18 mouse cellular contexts compared by ENCODE assay signal in genomic region chr2:141913486-141913885, GRCm38 (mm10).
A peak's percentile ranks its signal among the peaks of the same experiment; 100 is the strongest.
DNase-seq lines count a peak whose midpoint lies in the region; ATAC-seq and TF ChIP-seq lines count a peak whose summit lies in the region.
"Had no signal": no experiment of that assay in that cellular context is flagged by ENCODE, and none has a peak within 500 bp of the region (broad histone marks: within the 10 kb centered on the region; RNA-seq: fewer than 3 reads in every experiment).

No protein-coding gene starts in this region.

- H3K27me3 ChIP-seq in forebrain, embryonic 16.5 days (replicated peaks; ENCODE audit: control insufficient read depth, insufficient read depth, low read length), result no peaks in the 10 kb centered on the region
- H3K27me3 ChIP-seq in midbrain, embryonic 16.5 days (ENCODE audit: control insufficient read depth, insufficient read depth, low read depth, low read length), result no peaks in the 10 kb centered on the region
- H3K27me3 ChIP-seq: heart, embryonic 12.5 days; neural tube, embryonic 12.5 days had no signal

- DNase-seq in layer of hippocampus, adult 9-11 months, result peak; percentile 5
- DNase-seq in layer of hippocampus, adult 9-10 months (ENCODE audit: low spot score), result no peak
- peak; percentile 78 for DNase-seq in brain, embryonic 14.5 days (ENCODE audit: low read depth)
- no peak for DNase-seq in right cerebral cortex, postnatal 25 days
- no peak for DNase-seq in left cerebral cortex, adult 9 months (ENCODE audit: low spot score in 2 of 2)
- no peak for DNase-seq in heart, postnatal 4 days
- DNase-seq: cerebellum, adult 11 months; lung, adult 18-20 months; spleen, adult 18-20 months; thymus, adult 18-20 months had no signal

- H3K27ac ChIP-seq in forebrain, embryonic 16.5 days (ENCODE audit: low read length), result no peak overlapping the region
- H3K27ac ChIP-seq in midbrain, embryonic 16.5 days (ENCODE audit: low read length), result no peak overlapping the region
- H3K27ac ChIP-seq: kidney, postnatal 0 days; layer of hippocampus, adult 2 months; neural tube, embryonic 12.5 days had no signal

- no peak overlapping the region for H3K9ac ChIP-seq in forebrain, embryonic 16.5 days (replicated peaks; ENCODE audit: low read depth, low read length)
- no peak overlapping the region for H3K9ac ChIP-seq in midbrain, embryonic 16.5 days (ENCODE audit: low read depth, low read length)
- H3K9ac ChIP-seq: heart, embryonic 12.5 days; neural tube, embryonic 12.5 days had no signal

- no peak for TF ChIP-seq CTCF in brain, embryonic 14.5 days (IDR thresholded peaks at IDR 0.05; ENCODE audit: borderline replicate concordance, extremely low read depth, insufficient read depth, insufficient read length)

- no peak overlapping the region for H3K4me2 ChIP-seq in forebrain, embryonic 16.5 days (ENCODE audit: low read length)
- H3K4me2 ChIP-seq in midbrain, embryonic 16.5 days (ENCODE audit: low read length), result no peak overlapping the region
- H3K4me2 ChIP-seq: heart, embryonic 12.5 days; neural tube, embryonic 12.5 days had no signal

- no peak for TF ChIP-seq POLR2A in brain, embryonic 14.5 days (IDR thresholded peaks at IDR 0.05; ENCODE audit: borderline replicate concordance, extremely low read depth, insufficient read depth, insufficient read length, poor library complexity, severe bottlenecking)

- peak; percentile 88 for ATAC-seq in forebrain, embryonic 16.5 days
- peak; percentile 32; the same call in 1 of the 2 replicates for ATAC-seq in midbrain, embryonic 16.5 days
- ATAC-seq: intestine, embryonic 16.5 days had no signal

- H3K9me3 ChIP-seq in forebrain, embryonic 16.5 days (ENCODE audit: control insufficient read depth, low read length), result no peaks in the 10 kb centered on the region
- no peaks in the 10 kb centered on the region for H3K9me3 ChIP-seq in midbrain, embryonic 16.5 days (replicated peaks; ENCODE audit: control insufficient read depth, low read length, poor library complexity, severe bottlenecking)
- H3K9me3 ChIP-seq: heart, embryonic 12.5 days; neural tube, embryonic 12.5 days had no signal

- WGBS in forebrain, embryonic 16.5 days, result 7% methylated on average over 3 of the region's 3 CpGs
- WGBS in midbrain, embryonic 16.5 days, result 21% methylated on average over 3 of the region's 3 CpGs

- no peak overlapping the region for H3K4me3 ChIP-seq in forebrain, embryonic 16.5 days (replicated peaks; ENCODE audit: low read length)
- no peak overlapping the region for H3K4me3 ChIP-seq in midbrain, embryonic 16.5 days (ENCODE audit: low read depth, low read length)
- H3K4me3 ChIP-seq: erythroblast, embryonic 14.5 days; heart, embryonic 12.5 days; layer of hippocampus, adult 2 months; neural tube, embryonic 12.5 days had no signal

- no peaks in the 10 kb centered on the region for H3K36me3 ChIP-seq in forebrain, embryonic 16.5 days (ENCODE audit: control insufficient read depth, insufficient read depth)
- H3K36me3 ChIP-seq in midbrain, embryonic 16.5 days (ENCODE audit: control insufficient read depth, insufficient read depth, low read length), result no peaks in the 10 kb centered on the region
- H3K36me3 ChIP-seq: heart, embryonic 12.5 days; neural tube, embryonic 12.5 days had no signal

- peaks cover 9% of the 10 kb centered on the region; the same call in 1 of the 2 replicates for H3K4me1 ChIP-seq in forebrain, embryonic 16.5 days (replicated peaks; ENCODE audit: control insufficient read depth, insufficient read depth, low read length)
- peaks cover 5% of the 10 kb centered on the region; the same call in 1 of the 2 replicates for H3K4me1 ChIP-seq in midbrain, embryonic 16.5 days (ENCODE audit: control insufficient read depth, insufficient read depth, low read length)
- H3K4me1 ChIP-seq: heart, embryonic 12.5 days; neural tube, embryonic 12.5 days had no signal

Comparison
In these comparisons a context has a peak if more than half of its experiments do, and no peak if none do; other contexts are left out.
1. DNase-seq: peak in layer of hippocampus, adult 9-11 months (single experiment) and brain, embryonic 14.5 days (single experiment); none in layer of hippocampus, adult 9-10 months (single experiment), right cerebral cortex, postnatal 25 days (single experiment), left cerebral cortex, adult 9 months (0 of 2) and heart, postnatal 4 days (single experiment).